Mouse (Mus musculus): Measurements from ENCODE around the gene Zfp597. TPM values are rescaled to one million over a fixed set of nuclear protein-coding genes. Genes with fewer than 3 reads are reported as not detected.

The Zfp597 gene
- polyA plus RNA-seq, 2 experiments = 5.7 to 7.0 TPM

DNA sequence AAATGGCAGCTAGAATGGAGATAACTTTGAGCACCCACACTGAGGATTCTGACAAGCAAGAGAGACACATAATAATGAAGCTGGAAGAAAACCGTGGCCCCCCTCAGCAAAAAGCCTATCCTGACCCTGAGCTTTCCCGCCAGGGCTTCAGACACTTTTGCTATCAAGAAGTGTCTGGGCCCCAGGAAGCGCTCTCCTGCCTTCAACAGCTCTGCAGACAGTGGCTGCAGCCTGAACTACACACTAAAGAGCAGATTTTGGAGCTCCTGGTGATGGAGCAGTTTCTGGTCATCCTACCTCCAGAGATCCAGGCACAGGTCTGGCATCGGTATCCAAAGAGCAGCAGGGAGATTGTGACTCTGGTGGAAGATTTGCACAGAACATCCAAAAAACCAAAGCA lies 36.5 kb downstream of the Zfp597 start:
- WGBS = 73% methylated on average over 4 of the region's 4 CpGs
- ATAC-seq (ENCODE audit: low FRiP score, low read depth) = no peak
- H3K9me3 ChIP-seq (ENCODE audit: control insufficient read depth, low read length) = no peaks in the 10 kb centered on the region
- H3K27ac ChIP-seq (replicated peaks; ENCODE audit: low read depth, low read length) = no peak overlapping the region
- no peak for TF ChIP-seq POLR2A (IDR thresholded peaks at IDR 0.05; ENCODE audit: borderline replicate concordance, extremely low read depth, insufficient read depth, insufficient read length)
- no peaks in the 10 kb centered on the region for H3K27me3 ChIP-seq (ENCODE audit: control insufficient read depth, insufficient read depth, low read length)
- DNase-seq (ENCODE audit: low spot score) = no peak
- H3K4me2 ChIP-seq (replicated peaks; ENCODE audit: low read depth, low read length, severe bottlenecking) = peak overlapping the region; percentile 68
- H3K4me1 ChIP-seq (ENCODE audit: control insufficient read depth, insufficient read depth, low read length) = peaks cover 7% of the 10 kb centered on the region
- H3K36me3 ChIP-seq (ENCODE audit: control insufficient read depth, insufficient read depth, low read length) = no peaks in the 10 kb centered on the region
- H3K4me3 ChIP-seq (replicated peaks; ENCODE audit: low read length) = peak overlapping the region; percentile 66
- H3K9ac ChIP-seq (ENCODE audit: low read depth, low read length, severe bottlenecking) = peak overlapping the region; percentile 64; the same call in 1 of the 2 replicates

- WGBS = 3% methylated on average over 38 of the region's 38 CpGs
- Histone ChIP-seq H3K36me3 (ENCODE audit: control insufficient read depth, insufficient read depth, low read length) (no peaks in the 10 kb centered on the region), H3K27me3 (ENCODE audit: control insufficient read depth, insufficient read depth, low read length) (no peaks in the 10 kb centered on the region), H3K27ac (replicated peaks; ENCODE audit: low read depth, low read length) (no peak within 1 kb of the TSS), H3K4me2 (replicated peaks; ENCODE audit: low read depth, low read length, severe bottlenecking) (peak within 1 kb of the TSS; percentile 68), H3K4me1 (ENCODE audit: control insufficient read depth, insufficient read depth, low read length) (peaks cover 7% of the 10 kb centered on the region), H3K4me3 (replicated peaks; ENCODE audit: low read length) (peak within 1 kb of the TSS; percentile 66), H3K9me3 (ENCODE audit: control insufficient read depth, low read length) (no peaks in the 10 kb centered on the region), H3K9ac (ENCODE audit: low read depth, low read length, severe bottlenecking) (peak within 1 kb of the TSS; percentile 64)
- ATAC-seq (ENCODE audit: low FRiP score, low read depth) = peak; percentile 98
- TF ChIP-seq POLR2A (IDR thresholded peaks at IDR 0.05; ENCODE audit: borderline replicate concordance, extremely low read depth, insufficient read depth, insufficient read length) = peak; percentile 59; the same call in 1 of the 2 replicates
- peak; percentile 100 for DNase-seq (ENCODE audit: low spot score)
These were observed 37.4 kb downstream of the Zfp597 start, which contains the start of gene Zfp174 for GRCm38 (mm10) chr16:3846711-3847518. TSS of gene Zfp174 (plus strand) at chr16:3847268.

DNA sequence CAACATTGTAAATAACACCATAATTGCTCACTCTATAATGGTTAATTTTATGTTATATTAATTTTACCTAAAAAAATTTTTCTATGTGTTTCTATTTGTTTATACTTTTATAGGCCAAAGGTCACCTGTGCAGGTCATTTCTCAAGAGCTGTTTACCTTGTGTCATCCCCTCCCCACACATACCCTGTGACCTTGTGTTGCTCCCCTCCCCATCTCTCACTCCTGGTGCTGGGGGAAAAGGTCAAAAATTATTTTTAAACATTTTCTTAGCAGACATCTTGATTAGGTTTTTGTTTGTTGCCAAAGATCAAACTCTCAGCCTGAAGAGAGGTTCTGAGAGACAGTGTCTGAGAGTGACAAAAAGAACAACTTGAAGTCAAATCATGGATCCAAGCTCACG lies 40.6 kb downstream of the Zfp597 start:
- no peak for TF ChIP-seq POLR2A (IDR thresholded peaks at IDR 0.05; ENCODE audit: borderline replicate concordance, extremely low read depth, insufficient read depth, insufficient read length)
- Histone ChIP-seq H3K4me2 (replicated peaks; ENCODE audit: low read depth, low read length, severe bottlenecking) (no peak overlapping the region), H3K27ac (replicated peaks; ENCODE audit: low read depth, low read length) (no peak overlapping the region), H3K4me3 (replicated peaks; ENCODE audit: low read length) (no peak overlapping the region), H3K36me3 (ENCODE audit: control insufficient read depth, insufficient read depth, low read length) (no peaks in the 10 kb centered on the region), H3K27me3 (ENCODE audit: control insufficient read depth, insufficient read depth, low read length) (no peaks in the 10 kb centered on the region), H3K9me3 (ENCODE audit: control insufficient read depth, low read length) (no peaks in the 10 kb centered on the region), H3K4me1 (ENCODE audit: control insufficient read depth, insufficient read depth, low read length) (peaks cover 7% of the 10 kb centered on the region), H3K9ac (ENCODE audit: low read depth, low read length, severe bottlenecking) (no peak overlapping the region)
- DNase-seq (ENCODE audit: low spot score) (no peak), ATAC-seq (ENCODE audit: low FRiP score, low read depth) (no peak)
- whole genome bisulfite sequencing = 67% methylated on average over 1 of the region's 1 CpGs

DNA sequence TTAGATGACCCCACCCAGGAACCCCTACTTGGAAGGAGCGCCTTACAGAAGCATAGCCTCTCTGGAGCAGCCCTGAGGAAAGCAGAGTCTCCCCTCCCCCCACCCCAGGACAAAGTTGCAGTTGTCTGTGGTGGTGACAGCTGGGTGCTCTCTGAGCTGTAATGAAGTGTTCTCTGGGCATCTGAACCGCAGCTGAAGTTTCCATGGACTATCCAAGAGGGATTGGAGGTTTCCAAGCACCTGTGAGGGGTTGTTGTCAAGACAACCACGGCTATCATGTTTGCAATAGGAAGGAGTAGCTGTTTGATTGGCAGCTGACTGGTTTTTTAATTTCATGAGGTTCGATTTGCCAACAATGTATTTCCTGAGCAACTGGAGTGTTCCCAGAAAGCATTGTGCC lies 41.4 kb downstream of the Zfp597 start:
- 0 out of 2 replicates have a peak, but pooled peaks have one; percentile 21 for ATAC-seq (ENCODE audit: low FRiP score, low read depth)
- WGBS = 38% methylated on average over 4 of the region's 4 CpGs
- no peak for TF ChIP-seq POLR2A (IDR thresholded peaks at IDR 0.05; ENCODE audit: borderline replicate concordance, extremely low read depth, insufficient read depth, insufficient read length)

GRCm38 (mm10) chr16:3839157-3839885 lies 45.0 kb downstream of the Zfp597 start:
- peak; percentile 38 for DNase-seq (ENCODE audit: low spot score)
- ATAC-seq (ENCODE audit: low FRiP score, low read depth) = no peak
- TF ChIP-seq POLR2A (IDR thresholded peaks at IDR 0.05; ENCODE audit: borderline replicate concordance, extremely low read depth, insufficient read depth, insufficient read length) = no peak

More for the DNA sequence above, 41.4 kb downstream of the Zfp597 start:
- H3K27ac ChIP-seq (replicated peaks; ENCODE audit: low read depth, low read length) = no peak overlapping the region
- no peaks in the 10 kb centered on the region for H3K27me3 ChIP-seq (ENCODE audit: control insufficient read depth, insufficient read depth, low read length)
- H3K36me3 ChIP-seq (ENCODE audit: control insufficient read depth, insufficient read depth, low read length) = no peaks in the 10 kb centered on the region
- peaks cover 6% of the 10 kb centered on the region for H3K4me1 ChIP-seq (ENCODE audit: control insufficient read depth, insufficient read depth, low read length)
- H3K4me2 ChIP-seq (replicated peaks; ENCODE audit: low read depth, low read length, severe bottlenecking) = no peak overlapping the region
- H3K9ac ChIP-seq (ENCODE audit: low read depth, low read length, severe bottlenecking) = no peak overlapping the region
- no peaks in the 10 kb centered on the region for H3K9me3 ChIP-seq (ENCODE audit: control insufficient read depth, low read length)
- DNase-seq (ENCODE audit: low spot score) = peak; percentile 38
- no peak overlapping the region for H3K4me3 ChIP-seq (replicated peaks; ENCODE audit: low read length)

More at GRCm38 (mm10) chr16:3839157-3839885, 45.0 kb downstream of the Zfp597 start:
- H3K27ac ChIP-seq (replicated peaks; ENCODE audit: low read depth, low read length) = no peak overlapping the region
- no peaks in the 10 kb centered on the region for H3K9me3 ChIP-seq (ENCODE audit: control insufficient read depth, low read length)
- H3K9ac ChIP-seq (ENCODE audit: low read depth, low read length, severe bottlenecking) = no peak overlapping the region
- H3K4me3 ChIP-seq (replicated peaks; ENCODE audit: low read length) = no peak overlapping the region
- H3K27me3 ChIP-seq (ENCODE audit: control insufficient read depth, insufficient read depth, low read length) = no peaks in the 10 kb centered on the region
- 56% methylated on average over 17 of the region's 17 CpGs for WGBS
- no peak overlapping the region for H3K4me2 ChIP-seq (replicated peaks; ENCODE audit: low read depth, low read length, severe bottlenecking)
- H3K4me1 ChIP-seq (ENCODE audit: control insufficient read depth, insufficient read depth, low read length) = no peaks in the 10 kb centered on the region
- no peaks in the 10 kb centered on the region for H3K36me3 ChIP-seq (ENCODE audit: control insufficient read depth, insufficient read depth, low read length)

Data from limb, embryonic 14.5 days (tissue).